Mouse (Mus musculus) C2C12 (cell line): ENCODE results near the gene 1700007K13Rik. TPM values are rescaled to one million over a fixed set of nuclear protein-coding genes. Genes with fewer than 3 reads are reported as not detected.
A peak's percentile ranks its signal among the peaks of the same experiment; 100 is the strongest.
"Not testable (repeated sequence)": the region's sequence is repeated elsewhere in the genome, so short reads cannot be mapped to it uniquely, and the experiment has no call there.

ENCODE experiments used
- H3K27me3 ChIP-seq: one replicate; pipeline ENCODE4 v1.6.1; 2011; ENCODE audit not compliant: control insufficient read depth, insufficient read depth, insufficient read length
- H3K36me3 ChIP-seq: one replicate; pipeline ENCODE4 v1.6.1; 2011; ENCODE audit not compliant: control insufficient read depth, insufficient read depth
- H3K4me3 ChIP-seq: one replicate; pipeline ENCODE4 v1.5.1; 2011; ENCODE audit warnings: mild to moderate bottlenecking, control low read depth; ENCODE audit not compliant: poor library complexity, insufficient read depth, severe bottlenecking
- H3K79me2 ChIP-seq: one replicate; pipeline ENCODE4 v1.6.1; 2011; ENCODE audit not compliant: control insufficient read depth, insufficient read depth
- H3K79me3 ChIP-seq: one replicate; pipeline ENCODE4 v1.6.1; 2011; ENCODE audit warnings: low read depth, control low read depth
- H3ac ChIP-seq: one replicate; pipeline ENCODE3; 2011; ENCODE audit warnings: low read depth; ENCODE audit not compliant: control insufficient read depth, insufficient read length
- CEBPB ChIP-seq: IDR thresholded peaks from one replicate; pipeline ENCODE4 v1.6.1; 2011; ENCODE audit warnings: low read depth, mild to moderate bottlenecking, control low read depth, moderate library complexity
- CTCF ChIP-seq: IDR thresholded peaks from one replicate; pipeline ENCODE4 v1.5.1; 2011; ENCODE audit not compliant: control insufficient read depth, insufficient read depth, insufficient read length
- FOSL1 ChIP-seq: IDR thresholded peaks from one replicate; pipeline ENCODE4 v1.8.0; 2011; ENCODE audit warnings: mild to moderate bottlenecking, low read length; ENCODE audit not compliant: poor library complexity, insufficient read depth, severe bottlenecking
- MAX ChIP-seq: IDR thresholded peaks from one replicate; pipeline ENCODE4 v1.6.1; 2011; ENCODE audit warnings: mild to moderate bottlenecking, control low read depth
- MYOD1 ChIP-seq: IDR thresholded peaks from one replicate; pipeline ENCODE4 v1.6.1; 2011; ENCODE audit warnings: low read depth; ENCODE audit not compliant: control insufficient read depth, insufficient read length
- MYOG ChIP-seq: IDR thresholded peaks from one replicate; pipeline ENCODE4 v1.6.1; 2011; ENCODE audit not compliant: control insufficient read depth, insufficient read length; ENCODE audit errors: extremely low read depth
- USF1 ChIP-seq: IDR thresholded peaks from one replicate; pipeline ENCODE4 v1.6.1; 2011; ENCODE audit warnings: low read depth, mild to moderate bottlenecking, control low read depth, moderate library complexity
- long read RNA-seq, 2 experiments: library from polyadenylated mRNA; unstranded; transcript quantifications; one replicate each; pipeline ENCODE4 v2.0.0; 2019 to 2020
- polyA plus RNA-seq: library from polyadenylated mRNA; unstranded; fragments of >200 nt; fragmentation: generic; extraction: Trizol; gene quantifications from one replicate; pipeline ENCODE4 v1.2.1, GENCODE M21; 2012; ENCODE audit warnings: missing spikeins

The 1700007K13Rik gene
- 0.68 TPM for polyA plus RNA-seq
- long read RNA-seq, experiment 1: 0 reads
- long read RNA-seq, experiment 2: 0 reads

DNA sequence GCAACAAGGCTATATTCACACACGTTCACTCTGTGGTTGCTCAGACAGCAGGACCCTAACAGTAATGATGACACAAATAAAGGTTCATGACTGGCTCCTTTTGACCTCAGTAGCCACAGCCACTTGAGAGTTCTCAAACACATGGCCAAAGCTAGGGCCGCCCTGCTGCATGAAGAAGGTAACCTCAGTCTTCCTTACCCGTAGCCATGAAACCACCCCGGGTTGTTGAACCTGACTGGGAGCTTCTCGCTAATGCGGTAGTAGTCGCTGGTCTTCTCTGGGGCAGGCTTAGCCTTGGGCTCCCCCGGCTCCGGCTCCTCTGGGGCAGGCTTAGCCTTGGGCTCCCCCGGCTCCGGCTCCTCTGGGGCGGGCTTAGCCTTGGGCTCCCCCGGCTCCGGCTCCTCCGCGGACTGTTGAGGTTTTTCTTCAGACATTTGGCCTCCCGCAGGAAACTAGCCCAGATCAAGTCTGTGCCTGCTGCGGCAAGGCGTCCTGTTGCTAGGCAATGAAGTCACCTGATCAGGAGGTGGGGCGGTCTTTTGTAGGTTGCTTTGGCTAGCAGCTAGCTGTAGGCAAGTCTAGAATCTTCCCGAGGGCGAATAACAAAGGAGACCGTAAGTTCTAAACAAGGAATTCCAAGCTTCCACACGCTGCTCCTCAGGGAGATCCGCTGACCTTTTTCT, at the start of gene 1700007K13Rik:
1700007K13Rik (minus strand) TSS at position 497 of the 683 bp plus-strand sequence.
- H3K4me3 ChIP-seq: no peak within 1 kb of the TSS
- TF ChIP-seq MYOG (no peak), USF1 (peak; percentile 48)
- H3K79me3 ChIP-seq: peaks cover 20% of the 10 kb centered on the region

DNA sequence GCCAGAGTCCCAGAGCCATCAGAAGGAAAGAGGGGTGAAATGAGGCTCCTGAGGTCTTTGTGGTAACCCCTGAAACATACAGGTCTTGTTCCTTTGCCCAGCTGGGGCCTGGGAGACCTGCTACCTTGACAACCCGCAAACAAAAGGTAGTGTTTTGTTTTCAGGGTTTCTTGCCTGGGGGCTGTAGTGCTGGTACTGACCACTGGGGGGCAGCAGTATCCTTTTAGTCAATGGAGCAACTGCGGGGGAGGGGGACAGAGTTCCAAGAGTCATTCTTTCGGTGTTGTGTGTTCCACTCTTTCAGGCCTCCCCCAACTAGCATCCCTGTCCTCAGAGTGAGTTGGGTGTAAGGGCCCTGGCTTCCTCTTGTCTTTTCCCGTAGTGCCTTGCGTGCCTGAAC, 48.4 kb upstream of the 1700007K13Rik start:
- H3K79me2 ChIP-seq: no peaks in the 10 kb centered on the region
- TF ChIP-seq CTCF (peak; percentile 57), USF1 (no peak), FOSL1 (no peak), MYOG (no peak)
- H3K27me3 ChIP-seq: peaks cover 15% of the 10 kb centered on the region
- no peaks in the 10 kb centered on the region for H3K36me3 ChIP-seq
- no peaks in the 10 kb centered on the region for H3K79me3 ChIP-seq
- no peak overlapping the region for H3K4me3 ChIP-seq
- H3ac ChIP-seq: no peak overlapping the region

More for the DNA sequence above, at the start of gene 1700007K13Rik:
- H3K79me2 ChIP-seq: peaks cover 25% of the 10 kb centered on the region
- H3K36me3 ChIP-seq: peaks cover 15% of the 10 kb centered on the region
- H3K27me3 ChIP-seq: peaks cover 13% of the 10 kb centered on the region
- H3ac ChIP-seq: no peak within 1 kb of the TSS

DNA sequence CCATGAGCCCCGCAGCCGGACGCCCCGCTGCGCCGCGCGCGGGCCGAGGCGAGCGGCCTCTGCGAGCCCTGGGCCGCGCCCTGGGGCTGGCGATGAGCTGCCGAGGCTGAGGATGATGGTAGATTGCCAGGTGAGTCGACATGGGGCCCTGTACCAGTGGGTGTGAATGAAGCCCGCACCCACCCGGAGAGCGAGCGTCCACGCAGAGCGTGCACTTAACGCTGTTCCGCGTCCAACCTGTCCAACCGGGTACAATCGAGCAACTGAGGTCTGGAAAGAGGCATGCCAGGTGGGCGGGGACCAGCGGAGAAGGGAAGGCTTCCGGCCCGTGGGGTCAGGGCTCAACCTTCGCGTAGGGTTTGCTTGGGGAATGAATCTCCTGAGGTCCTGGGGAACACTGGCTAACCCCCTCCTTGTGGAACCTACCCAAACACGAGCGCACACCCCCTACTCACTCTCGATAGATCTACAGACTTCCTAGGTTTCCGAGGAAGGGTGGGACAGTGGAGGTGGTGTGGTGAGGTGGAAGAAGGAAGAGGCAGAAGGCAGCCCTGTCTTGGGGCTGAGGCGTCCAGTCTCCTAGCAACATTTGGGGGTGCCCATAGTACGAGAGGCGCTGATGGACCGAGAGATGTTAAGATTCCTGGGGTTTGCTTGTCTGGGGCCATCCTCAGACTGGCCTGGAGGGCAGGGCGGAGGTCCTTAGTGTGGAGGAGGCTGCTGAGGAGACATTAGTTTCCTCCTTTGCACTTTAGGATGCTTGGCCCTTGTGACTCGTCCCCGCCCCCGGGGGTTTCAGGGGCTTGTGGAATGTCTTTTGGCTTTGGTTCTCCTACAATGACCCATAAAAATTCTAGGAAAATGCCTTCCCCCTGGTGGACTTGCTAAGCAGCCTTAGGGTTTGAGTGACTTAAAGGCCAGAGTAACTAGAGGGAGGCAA, 47.6 kb upstream of the 1700007K13Rik start:
- H3ac ChIP-seq: peak overlapping the region; percentile 70
- H3K36me3 ChIP-seq: no peaks in the 10 kb centered on the region
- H3K4me3 ChIP-seq: peak overlapping the region; percentile 23
- no peaks in the 10 kb centered on the region for H3K79me3 ChIP-seq
- TF ChIP-seq CEBPB: no peak
- no peak for TF ChIP-seq FOSL1
- no peak for TF ChIP-seq MAX
- no peak for TF ChIP-seq MYOG
- no peak for TF ChIP-seq CTCF
- TF ChIP-seq MYOD1: no peak
- no peak for TF ChIP-seq USF1
- peaks cover 18% of the 10 kb centered on the region for H3K27me3 ChIP-seq
- H3K79me2 ChIP-seq: no peaks in the 10 kb centered on the region

DNA sequence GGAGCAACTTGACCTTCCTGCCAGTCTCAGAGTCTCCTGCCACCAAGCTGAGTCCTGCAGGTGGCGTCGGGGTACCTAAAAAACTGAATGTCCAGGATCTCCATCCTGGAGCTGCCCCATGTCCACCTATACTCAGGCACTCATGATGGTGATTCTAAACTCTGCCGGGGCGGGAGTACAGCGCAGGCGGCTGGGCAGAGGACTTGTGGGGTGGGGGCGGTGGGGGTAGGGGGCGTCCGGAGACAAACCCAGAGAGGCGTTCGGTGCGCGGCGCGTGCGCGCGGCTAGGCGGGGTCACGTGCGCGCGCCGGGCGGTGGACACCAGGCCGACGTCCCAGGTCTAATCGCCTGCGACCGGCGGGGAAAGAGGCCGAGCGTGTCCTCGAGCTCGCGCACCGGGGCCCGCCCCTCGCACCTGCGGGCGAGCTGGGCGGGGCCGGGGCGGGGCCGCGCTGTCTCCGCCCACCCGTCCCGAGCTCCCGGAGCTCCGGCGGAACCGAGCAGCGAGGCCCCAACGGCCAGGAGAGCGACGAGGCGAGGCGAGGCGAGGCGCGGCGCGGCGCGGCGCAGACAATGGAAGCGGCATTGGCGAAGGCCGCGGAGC, 46.8 kb upstream of the 1700007K13Rik start, which contains the start of gene Ralgds:
Ralgds (plus strand) TSS at position 328 of the 604 bp plus-strand sequence.
- H3K79me3 ChIP-seq: no peaks in the 10 kb centered on the region
- TF ChIP-seq FOSL1: no peak
- TF ChIP-seq CTCF: no peak
- no peak for TF ChIP-seq MYOD1
- TF ChIP-seq CEBPB: no peak
- no peak for TF ChIP-seq USF1
- TF ChIP-seq MAX: no peak
- no peak for TF ChIP-seq MYOG
- peaks cover 18% of the 10 kb centered on the region for H3K27me3 ChIP-seq
- H3K4me3 ChIP-seq: peak within 1 kb of the TSS; percentile 23
- peak within 1 kb of the TSS; percentile 70 for H3ac ChIP-seq
- no peaks in the 10 kb centered on the region for H3K79me2 ChIP-seq
- no peaks in the 10 kb centered on the region for H3K36me3 ChIP-seq

DNA sequence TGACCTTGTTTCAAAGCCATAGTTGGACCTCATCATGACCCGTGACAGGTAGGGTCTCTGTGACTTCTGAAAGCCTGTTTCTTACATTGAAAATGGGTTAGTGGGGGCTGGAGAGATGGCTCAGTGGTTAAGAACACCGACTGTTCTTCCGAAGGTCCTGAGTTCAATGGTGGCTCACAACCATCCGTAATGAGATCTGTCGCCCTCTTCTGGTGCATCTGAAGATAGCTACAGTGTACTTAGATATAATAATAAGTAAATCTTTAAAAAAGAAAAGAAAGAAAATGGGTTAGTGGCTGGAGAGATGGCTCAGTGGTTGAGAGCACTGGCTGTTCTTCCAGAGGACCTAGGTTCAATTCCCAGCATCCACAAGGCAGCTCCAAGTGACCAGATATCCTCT, 45.5 kb upstream of the 1700007K13Rik start:
- peaks cover 24% of the 10 kb centered on the region for H3K27me3 ChIP-seq
- not testable (repeated sequence) for H3K79me3 ChIP-seq, H3K36me3 ChIP-seq, H3K79me2 ChIP-seq, H3K4me3 ChIP-seq, H3ac ChIP-seq
